Mouse (Mus musculus): ENCODE results near the gene Ess2. TPM values are rescaled to one million over a fixed set of nuclear protein-coding genes. Genes with fewer than 3 reads are reported as not detected.

Ess2 gene
- polyA plus RNA-seq, 1 experiment from 2014 or later = 44.6 TPM

GRCm38 (mm10) chr16:17884116-17884515 is 27.0 kb downstream of the Ess2 start:
- Histone ChIP-seq H3K36me3 (ENCODE audit: control insufficient read depth, insufficient read depth, low read length) (no peaks in the 10 kb centered on the region), H3K27me3 (ENCODE audit: control insufficient read depth, insufficient read depth, low read length) (no peaks in the 10 kb centered on the region), H3K4me2 (ENCODE audit: low read length) (no peak overlapping the region), H3K4me1 (ENCODE audit: control insufficient read depth, insufficient read depth, low read length) (no peaks in the 10 kb centered on the region), H3K9me3 (ENCODE audit: control insufficient read depth, low read length) (no peaks in the 10 kb centered on the region), H3K4me3 (replicated peaks; ENCODE audit: low read depth, low read length) (no peak overlapping the region), H3K9ac (replicated peaks; ENCODE audit: low read length) (no peak overlapping the region), H3K27ac (replicated peaks; ENCODE audit: low read depth, low read length) (no peak overlapping the region)
- WGBS = 97% methylated on average over 6 of the region's 6 CpGs
- no peak for DNase-seq
- ATAC-seq (ENCODE audit: low FRiP score, low TSS enrichment) = no peak

GRCm38 (mm10) chr16:17882196-17882595 is 29.0 kb downstream of the Ess2 start:
- Histone ChIP-seq H3K4me3 (replicated peaks; ENCODE audit: low read depth, low read length) (no peak overlapping the region), H3K27me3 (ENCODE audit: control insufficient read depth, insufficient read depth, low read length) (no peaks in the 10 kb centered on the region), H3K27ac (replicated peaks; ENCODE audit: low read depth, low read length) (no peak overlapping the region), H3K4me2 (ENCODE audit: low read length) (no peak overlapping the region), H3K9ac (replicated peaks; ENCODE audit: low read length) (no peak overlapping the region), H3K4me1 (ENCODE audit: control insufficient read depth, insufficient read depth, low read length) (no peaks in the 10 kb centered on the region), H3K36me3 (ENCODE audit: control insufficient read depth, insufficient read depth, low read length) (no peaks in the 10 kb centered on the region), H3K9me3 (ENCODE audit: control insufficient read depth, low read length) (no peaks in the 10 kb centered on the region)
- no peak for DNase-seq
- ATAC-seq (ENCODE audit: low FRiP score, low TSS enrichment) = no peak

- Histone ChIP-seq H3K9me3 (ENCODE audit: control insufficient read depth, low read length) (no peaks in the 10 kb centered on the region), H3K9ac (replicated peaks; ENCODE audit: low read length) (no peak overlapping the region), H3K4me2 (ENCODE audit: low read length) (no peak overlapping the region), H3K27me3 (ENCODE audit: control insufficient read depth, insufficient read depth, low read length) (no peaks in the 10 kb centered on the region), H3K4me3 (replicated peaks; ENCODE audit: low read depth, low read length) (no peak overlapping the region), H3K4me1 (ENCODE audit: control insufficient read depth, insufficient read depth, low read length) (no peaks in the 10 kb centered on the region), H3K27ac (replicated peaks; ENCODE audit: low read depth, low read length) (no peak overlapping the region), H3K36me3 (ENCODE audit: control insufficient read depth, insufficient read depth, low read length) (no peaks in the 10 kb centered on the region)
- ATAC-seq (ENCODE audit: low FRiP score, low TSS enrichment) (no peak), DNase-seq (no peak)
- WGBS = 97% methylated on average over 4 of the region's 4 CpGs
Measured at GRCm38 (mm10) chr16:17879571-17879970, 31.6 kb downstream of the Ess2 start.

- WGBS = 94% methylated on average over 1 of the region's 1 CpGs
- H3K4me3 ChIP-seq (replicated peaks; ENCODE audit: low read depth, low read length) = no peak overlapping the region
- H3K27ac ChIP-seq (replicated peaks; ENCODE audit: low read depth, low read length) = no peak overlapping the region
- ATAC-seq (ENCODE audit: low FRiP score, low TSS enrichment) (no peak), DNase-seq (no peak)
- H3K9me3 ChIP-seq (ENCODE audit: control insufficient read depth, low read length) = no peaks in the 10 kb centered on the region
- H3K27me3 ChIP-seq (ENCODE audit: control insufficient read depth, insufficient read depth, low read length) = no peaks in the 10 kb centered on the region
- H3K9ac ChIP-seq (replicated peaks; ENCODE audit: low read length) = no peak overlapping the region
- H3K4me2 ChIP-seq (ENCODE audit: low read length) = no peak overlapping the region
- no peaks in the 10 kb centered on the region for H3K4me1 ChIP-seq (ENCODE audit: control insufficient read depth, insufficient read depth, low read length)
- peaks cover 16% of the 10 kb centered on the region for H3K36me3 ChIP-seq (ENCODE audit: control insufficient read depth, insufficient read depth, low read length)
Measured at GRCm38 (mm10) chr16:17876096-17876495, 35.1 kb downstream of the Ess2 start.

- H3K4me2 ChIP-seq (ENCODE audit: low read length) = no peak overlapping the region
- H3K27ac ChIP-seq (replicated peaks; ENCODE audit: low read depth, low read length) = no peak overlapping the region
- no peaks in the 10 kb centered on the region for H3K27me3 ChIP-seq (ENCODE audit: control insufficient read depth, insufficient read depth, low read length)
- peaks cover 24% of the 10 kb centered on the region for H3K36me3 ChIP-seq (ENCODE audit: control insufficient read depth, insufficient read depth, low read length)
- no peaks in the 10 kb centered on the region for H3K4me1 ChIP-seq (ENCODE audit: control insufficient read depth, insufficient read depth, low read length)
- DNase-seq (no peak), ATAC-seq (ENCODE audit: low FRiP score, low TSS enrichment) (no peak)
- no peaks in the 10 kb centered on the region for H3K9me3 ChIP-seq (ENCODE audit: control insufficient read depth, low read length)
- no peak overlapping the region for H3K9ac ChIP-seq (replicated peaks; ENCODE audit: low read length)
- no peak overlapping the region for H3K4me3 ChIP-seq (replicated peaks; ENCODE audit: low read depth, low read length)
- 91% methylated on average over 4 of the region's 4 CpGs for WGBS
Measured at GRCm38 (mm10) chr16:17875174-17875573, 36.0 kb downstream of the Ess2 start.

- H3K4me3 ChIP-seq (replicated peaks; ENCODE audit: low read depth, low read length) = no peak overlapping the region
- no peaks in the 10 kb centered on the region for H3K9me3 ChIP-seq (ENCODE audit: control insufficient read depth, low read length)
- H3K9ac ChIP-seq (replicated peaks; ENCODE audit: low read length) = no peak overlapping the region
- ATAC-seq (ENCODE audit: low FRiP score, low TSS enrichment) = no peak
- no peaks in the 10 kb centered on the region for H3K27me3 ChIP-seq (ENCODE audit: control insufficient read depth, insufficient read depth, low read length)
- WGBS = 77% methylated on average over 4 of the region's 4 CpGs
- H3K4me1 ChIP-seq (ENCODE audit: control insufficient read depth, insufficient read depth, low read length) = no peaks in the 10 kb centered on the region
- DNase-seq = no peak
- no peak overlapping the region for H3K27ac ChIP-seq (replicated peaks; ENCODE audit: low read depth, low read length)
- peaks cover 39% of the 10 kb centered on the region for H3K36me3 ChIP-seq (ENCODE audit: control insufficient read depth, insufficient read depth, low read length)
- no peak overlapping the region for H3K4me2 ChIP-seq (ENCODE audit: low read length)
Measured at GRCm38 (mm10) chr16:17872995-17873394, 38.2 kb downstream of the Ess2 start.

GRCm38 (mm10) chr16:17871248-17871647 is 39.9 kb downstream of the Ess2 start:
- no peak overlapping the region for H3K4me2 ChIP-seq (ENCODE audit: low read length)
- H3K4me1 ChIP-seq (ENCODE audit: control insufficient read depth, insufficient read depth, low read length) = no peaks in the 10 kb centered on the region
- peaks cover 39% of the 10 kb centered on the region for H3K36me3 ChIP-seq (ENCODE audit: control insufficient read depth, insufficient read depth, low read length)
- DNase-seq (no peak), ATAC-seq (ENCODE audit: low FRiP score, low TSS enrichment) (no peak)
- 92% methylated on average over 5 of the region's 5 CpGs for WGBS
- H3K9me3 ChIP-seq (ENCODE audit: control insufficient read depth, low read length) = no peaks in the 10 kb centered on the region
- H3K27ac ChIP-seq (replicated peaks; ENCODE audit: low read depth, low read length) = no peak overlapping the region
- H3K9ac ChIP-seq (replicated peaks; ENCODE audit: low read length) = no peak overlapping the region
- H3K4me3 ChIP-seq (replicated peaks; ENCODE audit: low read depth, low read length) = no peak overlapping the region
- H3K27me3 ChIP-seq (ENCODE audit: control insufficient read depth, insufficient read depth, low read length) = no peaks in the 10 kb centered on the region

- Histone ChIP-seq H3K4me2 (ENCODE audit: low read length) (no peak overlapping the region), H3K27ac (replicated peaks; ENCODE audit: low read depth, low read length) (no peak overlapping the region), H3K27me3 (ENCODE audit: control insufficient read depth, insufficient read depth, low read length) (no peaks in the 10 kb centered on the region), H3K4me1 (ENCODE audit: control insufficient read depth, insufficient read depth, low read length) (peaks cover 7% of the 10 kb centered on the region; the same call in 1 of the 2 replicates), H3K4me3 (replicated peaks; ENCODE audit: low read depth, low read length) (no peak overlapping the region), H3K36me3 (ENCODE audit: control insufficient read depth, insufficient read depth, low read length) (peaks cover 31% of the 10 kb centered on the region), H3K9ac (replicated peaks; ENCODE audit: low read length) (no peak overlapping the region), H3K9me3 (ENCODE audit: control insufficient read depth, low read length) (no peaks in the 10 kb centered on the region)
- DNase-seq = no peak
- 80% methylated on average over 6 of the region's 6 CpGs for WGBS
- no peak for ATAC-seq (ENCODE audit: low FRiP score, low TSS enrichment)
Measured at GRCm38 (mm10) chr16:17865770-17866169, 45.4 kb downstream of the Ess2 start.

GRCm38 (mm10) chr16:17865293-17865692 is 45.9 kb downstream of the Ess2 start:
- 96% methylated on average over 2 of the region's 2 CpGs for WGBS
- peaks cover 28% of the 10 kb centered on the region for H3K36me3 ChIP-seq (ENCODE audit: control insufficient read depth, insufficient read depth, low read length)
- H3K9ac ChIP-seq (replicated peaks; ENCODE audit: low read length) = no peak overlapping the region
- no peak overlapping the region for H3K4me3 ChIP-seq (replicated peaks; ENCODE audit: low read depth, low read length)
- peaks cover 7% of the 10 kb centered on the region; the same call in 1 of the 2 replicates for H3K4me1 ChIP-seq (ENCODE audit: control insufficient read depth, insufficient read depth, low read length)
- no peak overlapping the region for H3K27ac ChIP-seq (replicated peaks; ENCODE audit: low read depth, low read length)
- ATAC-seq (ENCODE audit: low FRiP score, low TSS enrichment) = no peak
- DNase-seq = no peak
- no peak overlapping the region for H3K4me2 ChIP-seq (ENCODE audit: low read length)
- H3K27me3 ChIP-seq (ENCODE audit: control insufficient read depth, insufficient read depth, low read length) = no peaks in the 10 kb centered on the region
- no peaks in the 10 kb centered on the region for H3K9me3 ChIP-seq (ENCODE audit: control insufficient read depth, low read length)
